Mouse (Mus musculus): ENCODE measurements around the gene Dgki.

- TF ChIP-seq EP300 (IDR thresholded peaks at IDR 0.05; ENCODE audit: low read depth) (no peak), CTCF (IDR thresholded peaks at IDR 0.05; ENCODE audit: low read depth) (peak; percentile 90)
Measured at GRCm38 (mm10) chr6:37097356-37098155, 202.4 kb downstream of the Dgki start.

Measured in liver, embryonic 14.5 days (tissue).